Mouse (Mus musculus) MEL (cell line): ENCODE data around the gene D630039A03Rik. TPM values are rescaled to one million over a fixed set of nuclear protein-coding genes. Genes with fewer than 3 reads are reported as not detected.

Experiments
- DNase-seq: peaks from one replicate; pipeline ENCODE4 v3.0.0; 2011; ENCODE audit warnings: low read depth, low spot score
- H3K27ac ChIP-seq: 2 replicates; pipeline ENCODE4 v1.5.1; 2012; ENCODE audit warnings: low read depth, mild to moderate bottlenecking, control low read depth, low read length, moderate library complexity; ENCODE audit not compliant: control insufficient read depth
- H3K27me3 ChIP-seq, 2 experiments: fragments of 150-350 bp in 1 of 2; sonication (generic) in 1 of 2; 2 replicates each; pipeline ENCODE4 v1.6.1; 2012; ENCODE audit warnings: low read length in 2 of 2, mild to moderate bottlenecking in 2 of 2, improper control_type of control experiment in 1 of 2, moderate library complexity in 1 of 2; ENCODE audit not compliant: insufficient read depth in 2 of 2, control insufficient read depth in 1 of 2
- H3K36me3 ChIP-seq, 2 experiments: 2 replicates each; pipeline ENCODE4 v1.6.1; 2012 to 2014; ENCODE audit warnings: low read length in 2 of 2, improper control_type of control experiment in 1 of 2, inconsistent platforms in 1 of 2, mild to moderate bottlenecking in 1 of 2; ENCODE audit not compliant: insufficient read depth in 2 of 2, control insufficient read depth in 1 of 2
- H3K4me1 ChIP-seq, 2 experiments: fragments of 150-350 bp in 1 of 2; sonication (generic) in 1 of 2; 2 replicates each; pipeline ENCODE4 v1.6.1; 2012; ENCODE audit warnings: low read length in 2 of 2, improper control_type of control experiment in 1 of 2, mild to moderate bottlenecking in 1 of 2; ENCODE audit not compliant: insufficient read depth in 2 of 2, control insufficient read depth in 1 of 2
- H3K4me3 ChIP-seq, 2 experiments: fragments of 150-350 bp in 1 of 2; sonication (generic) in 1 of 2; 2 replicates each; pipeline ENCODE4 v1.5.1; 2012; ENCODE audit warnings: low read depth in 2 of 2, low read length in 2 of 2, mild to moderate bottlenecking in 2 of 2, moderate library complexity in 2 of 2, control low read depth in 1 of 2, improper control_type of control experiment in 1 of 2; ENCODE audit not compliant: control insufficient read depth in 1 of 2, insufficient read depth in 1 of 2
- H3K79me2 ChIP-seq: 2 replicates; pipeline ENCODE4 v1.6.1; 2012; ENCODE audit warnings: mild to moderate bottlenecking, low read length, moderate library complexity; ENCODE audit not compliant: control insufficient read depth, poor library complexity, insufficient read depth
- H3K9ac ChIP-seq: 2 replicates; pipeline ENCODE4 v1.6.1; 2012; ENCODE audit warnings: low read depth, mild to moderate bottlenecking, control low read depth, low read length, moderate library complexity; ENCODE audit not compliant: control insufficient read depth, poor library complexity, severe bottlenecking
- H3K9me3 ChIP-seq: fragments of 150-350 bp; sonication (generic); replicated peaks from 2 replicates; pipeline ENCODE4 v1.6.1; 2012; ENCODE audit warnings: mild to moderate bottlenecking, low read length, improper control_type of control experiment, moderate library complexity; ENCODE audit not compliant: insufficient read depth
- BHLHE40 ChIP-seq: IDR thresholded peaks from 2 replicates; pipeline ENCODE4 v1.6.1; 2012; ENCODE audit warnings: low read depth, mild to moderate bottlenecking, inconsistent platforms, low read length, improper control_type of control experiment, borderline replicate concordance
- CHD1 ChIP-seq: IDR thresholded peaks from 2 replicates; pipeline ENCODE4 v1.6.1; 2012; ENCODE audit warnings: low read depth, mild to moderate bottlenecking, inconsistent platforms, low read length, improper control_type of control experiment
- HCFC1 ChIP-seq: IDR thresholded peaks from 2 replicates; pipeline ENCODE4 v1.6.1; 2012; ENCODE audit warnings: low read depth, mild to moderate bottlenecking, inconsistent platforms, low read length, improper control_type of control experiment, moderate library complexity
- JUND ChIP-seq: IDR thresholded peaks from 2 replicates; pipeline ENCODE4 v1.6.1; 2011; ENCODE audit warnings: low read depth, mild to moderate bottlenecking, improper control_type of control experiment, low read length
- RAD21 ChIP-seq: IDR thresholded peaks from 2 replicates; pipeline ENCODE4 v1.6.1; 2011; ENCODE audit warnings: mild to moderate bottlenecking, low read depth, low read length, improper control_type of control experiment
- SIN3A ChIP-seq: IDR thresholded peaks from 2 replicates; pipeline ENCODE4 v1.6.1; 2012; ENCODE audit warnings: low read length, improper control_type of control experiment, inconsistent platforms
- SMC3 ChIP-seq: IDR thresholded peaks from 2 replicates; pipeline ENCODE4 v1.6.1; 2011; ENCODE audit warnings: low read depth, low read length, improper control_type of control experiment
- TBP ChIP-seq: IDR thresholded peaks from 2 replicates; pipeline ENCODE4 v1.8.0; 2011; ENCODE audit warnings: low read depth, low read length, improper control_type of control experiment
- TCF12 ChIP-seq: IDR thresholded peaks from 2 replicates; pipeline ENCODE4 v1.6.1; 2014; ENCODE audit warnings: low read depth, mild to moderate bottlenecking, inconsistent platforms, low read length, improper control_type of control experiment, moderate library complexity
- ZC3H11A ChIP-seq: IDR thresholded peaks from 2 replicates; pipeline ENCODE4 v1.6.1; 2012; ENCODE audit warnings: low read depth, mild to moderate bottlenecking, inconsistent platforms, low read length, improper control_type of control experiment
- ZKSCAN1 ChIP-seq: IDR thresholded peaks from 2 replicates; pipeline ENCODE4 v1.6.1; 2012; ENCODE audit warnings: low read depth, mild to moderate bottlenecking, inconsistent platforms, low read length, improper control_type of control experiment, moderate library complexity
- polyA plus RNA-seq, 2 experiments: library from polyadenylated mRNA; stranded (reverse) in 1 of 2; unstranded in 1 of 2; fragments of >175 nt in 1 of 2; fragments of >200 nt in 1 of 2; gene quantifications; 2 replicates each; pipeline versions ENCODE4 v1.2.1 to v1.2.4; 2012; ENCODE audit warnings: low replicate concordance in 2 of 2, low read depth in 1 of 2; ENCODE audit not compliant: insufficient read length in 2 of 2, insufficient read depth in 1 of 2, missing spikeins in 1 of 2
- total RNA-seq: library from RNA; depleted of rRNA; stranded (reverse); fragments of 300-350 nt; gene quantifications from 2 replicates; pipeline ENCODE4 v1.2.3, GENCODE M21; 2012

D630039A03Rik gene
- total and polyA plus RNA-seq, 3 experiments = not detected

- Histone ChIP-seq H3K36me3 (no peaks in the 10 kb centered on the region), H3K27ac (no peak overlapping the region), H3K9ac (no peak overlapping the region), H3K4me3 (no peak overlapping the region), H3K9me3 (no peaks in the 10 kb centered on the region), H3K4me1 (no peaks in the 10 kb centered on the region), H3K79me2 (no peaks in the 10 kb centered on the region), H3K27me3 (peaks cover 12 to 17% of the 10 kb centered on the region in 2 experiments)
- TF ChIP-seq CHD1 (no peak), SIN3A (no peak), ZKSCAN1 (no peak), SMC3 (no peak), TCF12 (no peak), BHLHE40 (no peak), JUND (no peak), RAD21 (no peak)
- DNase-seq = no peak
These were observed 7.2 kb downstream of the D630039A03Rik start for GRCm38 (mm10) chr4:57908860-57909259.

DNA sequence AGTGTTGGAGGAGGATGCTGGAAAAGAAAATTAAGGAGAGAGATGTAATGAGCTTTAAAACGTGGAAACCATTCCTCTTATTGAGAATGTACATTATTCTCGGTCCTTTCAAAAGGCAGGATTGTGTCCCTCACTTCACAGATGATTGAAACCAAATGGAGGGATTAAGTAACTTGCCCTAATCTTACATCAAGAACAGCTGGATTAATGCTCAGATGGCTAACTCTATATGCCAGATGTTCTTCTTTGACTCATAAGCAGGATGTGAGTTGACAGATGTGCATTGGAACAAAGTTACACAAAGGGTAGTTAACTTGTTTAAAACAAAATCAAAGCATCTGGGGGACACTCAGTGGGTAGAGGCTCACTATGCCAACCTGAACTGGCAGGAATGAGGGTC, 9.4 kb downstream of the D630039A03Rik start:
- Histone ChIP-seq H3K4me1 (0 out of 4 replicates have a peak, but pooled peaks cover 0 to 3% of the 10 kb centered on the region in 2 experiments), H3K9me3 (no peaks in the 10 kb centered on the region), H3K4me3 (no peak overlapping the region), H3K27me3 (peaks cover 12 to 15% of the 10 kb centered on the region in 2 experiments), H3K36me3 (no peaks in the 10 kb centered on the region), H3K27ac (no peak overlapping the region), H3K9ac (no peak overlapping the region), H3K79me2 (no peaks in the 10 kb centered on the region)
- DNase-seq = no peak
- TF ChIP-seq TBP = no peak
- TF ChIP-seq ZC3H11A = no peak

GRCm38 (mm10) chr4:57904638-57905037, 11.5 kb downstream of the D630039A03Rik start:
- no peak for DNase-seq
- Histone ChIP-seq H3K4me1 (0 out of 4 replicates have a peak, but pooled peaks cover 0 to 3% of the 10 kb centered on the region in 2 experiments), H3K9me3 (no peaks in the 10 kb centered on the region), H3K27ac (no peak overlapping the region), H3K79me2 (no peaks in the 10 kb centered on the region), H3K36me3 (no peaks in the 10 kb centered on the region; a peak in 1 of 4 replicates), H3K27me3 (peaks cover 9 to 11% of the 10 kb centered on the region in 2 experiments), H3K4me3 (no peak overlapping the region), H3K9ac (no peak overlapping the region)
- TF ChIP-seq HCFC1 = no peak
